Mouse (Mus musculus) layer of hippocampus, adult 9-10 months (tissue): ENCODE data around the gene Gnat3.

Experiments
- DNase-seq: peaks from one replicate; pipeline ENCODE4 v3.0.0; 2022; ENCODE audit warnings: low spot score

Gene Gnat3

GRCm38 (mm10) chr5:18006157-18006556, 43.8 kb downstream of the Gnat3 start:
- DNase-seq = no peak

- no peak for DNase-seq
These were observed 44.7 kb downstream of the Gnat3 start for GRCm38 (mm10) chr5:18007067-18007466.

GRCm38 (mm10) chr5:18010301-18010700, 48.0 kb downstream of the Gnat3 start:
- DNase-seq = no peak

GRCm38 (mm10) chr5:18013196-18013595, 50.8 kb downstream of the Gnat3 start:
- no peak for DNase-seq

GRCm38 (mm10) chr5:18014209-18014829, 52.0 kb downstream of the Gnat3 start:
- DNase-seq = no peak

- DNase-seq = peak; percentile 32
These were observed 61.0 kb downstream of the Gnat3 start for GRCm38 (mm10) chr5:18023347-18023746.

- no peak for DNase-seq
These were observed 65.2 kb downstream of the Gnat3 start for GRCm38 (mm10) chr5:18027531-18027930.

GRCm38 (mm10) chr5:18035848-18036638, 73.7 kb downstream of the Gnat3 start:
- DNase-seq = no peak

- DNase-seq = no peak
These were observed 80.7 kb downstream of the Gnat3 start for GRCm38 (mm10) chr5:18043022-18043421.

- DNase-seq = no peak
These were observed 86.5 kb downstream of the Gnat3 start for GRCm38 (mm10) chr5:18048841-18049240.

- no peak for DNase-seq
These were observed 93.0 kb downstream of the Gnat3 start for GRCm38 (mm10) chr5:18055323-18055722.
